15 mouse cellular contexts compared by ENCODE assay signal in the genomic region with DNA sequence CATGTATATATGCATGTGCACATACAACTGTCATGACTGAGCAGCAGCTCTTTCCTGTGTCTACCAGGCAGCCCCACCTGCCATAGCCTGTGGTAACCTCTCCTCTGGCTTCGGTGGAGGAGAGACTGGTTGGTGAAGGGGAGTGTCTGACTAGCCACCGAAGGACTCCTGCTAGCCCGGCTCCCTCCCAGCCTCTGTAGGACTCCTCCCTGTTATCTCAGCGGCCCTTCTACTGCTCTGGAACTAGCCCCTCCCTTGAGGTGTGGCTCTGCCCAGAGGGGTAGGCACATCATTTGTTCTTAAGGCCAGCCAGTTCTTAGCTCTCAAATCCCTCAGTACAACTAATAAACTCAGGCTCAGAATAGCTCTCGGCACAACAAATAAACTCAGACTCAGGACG. TPM values are rescaled to one million over a fixed set of nuclear protein-coding genes. Genes with fewer than 3 reads are reported as not detected.
DNase-seq lines count a peak whose midpoint lies in the region; ATAC-seq and TF ChIP-seq lines count a peak whose summit lies in the region.
"Had no signal": no experiment of that assay in that cellular context is flagged by ENCODE, and none has a peak within 500 bp of the region (broad histone marks: within the 10 kb centered on the region; RNA-seq: fewer than 3 reads in every experiment).

No protein-coding gene starts in this region.

- no peak overlapping the region for H3K9ac ChIP-seq in heart, embryonic 12.5 days
- no peak overlapping the region for H3K9ac ChIP-seq in MEL (ENCODE audit: control insufficient read depth, low read depth, low read length, poor library complexity, severe bottlenecking)
- H3K9ac ChIP-seq in intestine, embryonic 16.5 days (ENCODE audit: low read depth, low read length), result no peak overlapping the region
- H3K9ac ChIP-seq: lung, embryonic 14.5 days had no signal

- H3K4me3 ChIP-seq in heart, embryonic 12.5 days, result no peak overlapping the region
- no peak overlapping the region for H3K4me3 ChIP-seq in MEL (ENCODE audit: control insufficient read depth in 1 of 2, insufficient read depth in 1 of 2, low read depth in 2 of 2, low read length in 2 of 2)
- no peak overlapping the region for H3K4me3 ChIP-seq in intestine, embryonic 16.5 days (ENCODE audit: low read length)
- H3K4me3 ChIP-seq: layer of hippocampus, adult 2 months had no signal

- peaks cover 11% of the 10 kb centered on the region; the same call in 1 of the 2 replicates for H3K36me3 ChIP-seq in heart, embryonic 12.5 days
- H3K36me3 ChIP-seq in MEL (ENCODE audit: control insufficient read depth in 1 of 2, insufficient read depth in 2 of 2, low read length in 2 of 2), result peaks cover 11 to 14% of the 10 kb centered on the region in 2 experiments
- no peaks in the 10 kb centered on the region for H3K36me3 ChIP-seq in intestine, embryonic 16.5 days (ENCODE audit: control insufficient read depth, insufficient read depth, low read length)

- DNase-seq in heart, adult 11 months, result no peak
- DNase-seq in MEL (ENCODE audit: low read depth, low spot score), result peak; percentile 83
- peak; percentile 61 to 67 for DNase-seq in spleen, postnatal 14 days (ENCODE audit: low spot score in 2 of 2)
- DNase-seq in ovary, adult 18-20 months (ENCODE audit: low spot score), result no peak
- no peak for DNase-seq in right cerebral cortex, postnatal 10 days (ENCODE audit: low spot score in 2 of 2)
- no peak for DNase-seq in urinary bladder, adult 18-20 months (ENCODE audit: low spot score in 2 of 2)
- DNase-seq: adrenal gland, adult 8-10 months; gastrocnemius, postnatal 10 days; heart, postnatal 10 days; lung, embryonic 14.5 days had no signal

- H3K27ac ChIP-seq in heart, embryonic 12.5 days (ENCODE audit: poor library complexity, severe bottlenecking), result no peak overlapping the region
- no peak overlapping the region for H3K27ac ChIP-seq in MEL (ENCODE audit: control insufficient read depth, low read depth, low read length)
- no peak overlapping the region for H3K27ac ChIP-seq in intestine, embryonic 16.5 days (ENCODE audit: low read length)
- H3K27ac ChIP-seq: layer of hippocampus, adult 2 months had no signal

- H3K9me3 ChIP-seq in heart, embryonic 12.5 days (replicated peaks), result no peaks in the 10 kb centered on the region
- no peaks in the 10 kb centered on the region for H3K9me3 ChIP-seq in MEL (replicated peaks; ENCODE audit: insufficient read depth, low read length)
- no peaks in the 10 kb centered on the region for H3K9me3 ChIP-seq in intestine, embryonic 16.5 days (ENCODE audit: control insufficient read depth, low read length)

- peaks cover 4% of the 10 kb centered on the region for H3K79me2 ChIP-seq in MEL (ENCODE audit: control insufficient read depth, insufficient read depth, low read length, poor library complexity)

- WGBS in heart, embryonic 12.5 days, result 35% methylated on average over 6 of the region's 6 CpGs
- 36% methylated on average over 6 of the region's 6 CpGs for WGBS in intestine, embryonic 16.5 days

- TF ChIP-seq CTCF in MEL (IDR thresholded peaks at IDR 0.05 in 2 of 3, conservative IDR thresholded peaks at IDR 0.05 in 1 of 3; ENCODE audit: control insufficient read depth in 1 of 3, insufficient read depth in 1 of 3, low read depth in 2 of 3, low read length in 3 of 3, poor library complexity in 1 of 3, severe bottlenecking in 1 of 3), result no peak

- TF ChIP-seq RAD21 in MEL (IDR thresholded peaks at IDR 0.05; ENCODE audit: low read depth, low read length), result no peak

- H3K4me2 ChIP-seq in heart, embryonic 12.5 days, result no peak overlapping the region
- H3K4me2 ChIP-seq in intestine, embryonic 16.5 days (ENCODE audit: low read depth, low read length), result no peak overlapping the region
- H3K4me2 ChIP-seq: lung, embryonic 14.5 days had no signal

- TF ChIP-seq EP300 in MEL (IDR thresholded peaks at IDR 0.05; ENCODE audit: low read depth in 1 of 2, low read length in 2 of 2), result no peak

- TF ChIP-seq POLR2A in MEL (IDR thresholded peaks at IDR 0.05; ENCODE audit: control insufficient read depth in 1 of 2, insufficient read depth in 1 of 2, low read depth in 1 of 2, low read length in 2 of 2, poor library complexity in 1 of 2), result no peak

- peak; percentile 86 for ATAC-seq in heart, embryonic 12.5 days (ENCODE audit: insufficient number of reproducible peaks, low FRiP score)
- ATAC-seq in intestine, embryonic 16.5 days, result peak; percentile 64; the same call in 1 of the 2 replicates
- ATAC-seq: inflammation-experienced regulatory T-cells, adult 6 months; Patski had no signal

- H3K4me1 ChIP-seq in heart, embryonic 12.5 days (replicated peaks), result peaks cover 12% of the 10 kb centered on the region
- H3K4me1 ChIP-seq in MEL (ENCODE audit: control insufficient read depth in 1 of 2, insufficient read depth in 2 of 2, low read length in 2 of 2), result peaks cover 8 to 22% of the 10 kb centered on the region in 2 experiments
- no peaks in the 10 kb centered on the region; the same call in 1 of the 2 replicates for H3K4me1 ChIP-seq in intestine, embryonic 16.5 days (ENCODE audit: control insufficient read depth, insufficient read depth, low read length)

- no peaks in the 10 kb centered on the region for H3K27me3 ChIP-seq in heart, embryonic 12.5 days (replicated peaks)
- H3K27me3 ChIP-seq in MEL (ENCODE audit: control insufficient read depth in 1 of 2, insufficient read depth in 2 of 2, low read length in 2 of 2), result no peaks in the 10 kb centered on the region
- no peaks in the 10 kb centered on the region for H3K27me3 ChIP-seq in intestine, embryonic 16.5 days (replicated peaks; ENCODE audit: control insufficient read depth, insufficient read depth, low read length)
- H3K27me3 ChIP-seq: Patski had no signal

TF ChIP-seq in MEL, 35 proteins besides CTCF, POLR2A, EP300 and RAD21:
- TF ChIP-seq MAZ (IDR thresholded peaks at IDR 0.05; ENCODE audit: low read depth, low read length), result 0 out of 2 replicates have a peak, but pooled peaks have one; percentile 59
- TF ChIP-seq GATA1 (IDR thresholded peaks at IDR 0.05; ENCODE audit: low read depth, low read length), result 0 out of 2 replicates have a peak, but pooled peaks have one; percentile 22
- TF ChIP-seq ZNF384 (IDR thresholded peaks at IDR 0.05; ENCODE audit: low read depth, low read length), result no peak

RNA-seq across cellular contexts. Expression of gene Map2k3, which starts 7.3 kb away (rescaled TPM):
- 77.6 and 78.5 TPM in 2 replicates for polyA plus RNA-seq in heart, embryonic 12.5 days (2016; fragmentation: Nextera tagmentation; extraction: Ambion mirVana)
- total RNA-seq in MEL (2012; rRNA removed), result 69.2 and 73.2 TPM in 2 replicates
- polyA plus RNA-seq in MEL (2012; ENCODE audit: insufficient read depth in 1 of 2, insufficient read length in 2 of 2, low read depth in 1 of 2, low replicate concordance in 2 of 2, missing spikeins in 1 of 2), result 100 to 1,000 TPM; 111 to 132 TPM
- 172 and 174 TPM in 2 replicates for polyA plus RNA-seq in intestine, embryonic 16.5 days (2015; fragmentation: Nextera tagmentation; extraction: Ambion mirVana)

RNA-seq across cellular contexts. Expression of gene Natd1, which starts 9.9 kb away (rescaled TPM):
- polyA plus RNA-seq in heart, embryonic 12.5 days (2016; fragmentation: Nextera tagmentation; extraction: Ambion mirVana), result 22.1 and 25.5 TPM in 2 replicates
- 3.0 and 3.9 TPM in 2 replicates for total RNA-seq in MEL (2012; rRNA removed)
- polyA plus RNA-seq in MEL (2012; ENCODE audit: insufficient read depth in 1 of 2, insufficient read length in 2 of 2, low read depth in 1 of 2, low replicate concordance in 2 of 2, missing spikeins in 1 of 2), result 10 to 100 TPM in 1 of 2 experiments, not detected in 1; 10.9 TPM
- polyA plus RNA-seq in intestine, embryonic 16.5 days (2015; fragmentation: Nextera tagmentation; extraction: Ambion mirVana), result 10.8 and 13.0 TPM in 2 replicates

RNA-seq across cellular contexts. Expression of gene Tmem11, which starts 45.4 kb away (rescaled TPM):
- 52.6 and 53.9 TPM in 2 replicates for polyA plus RNA-seq in heart, embryonic 12.5 days (2016; fragmentation: Nextera tagmentation; extraction: Ambion mirVana)
- total RNA-seq in MEL (2012; rRNA removed), result 90.7 and 125 TPM in 2 replicates
- polyA plus RNA-seq in MEL (2012; ENCODE audit: insufficient read depth in 1 of 2, insufficient read length in 2 of 2, low read depth in 1 of 2, low replicate concordance in 2 of 2, missing spikeins in 1 of 2), result 100 to 1,000 TPM in 1 of 2 experiments, not detected in 1; 117 TPM
- 67.4 and 74.7 TPM in 2 replicates for polyA plus RNA-seq in intestine, embryonic 16.5 days (2015; fragmentation: Nextera tagmentation; extraction: Ambion mirVana)

Comparison
In these comparisons a context has a peak if more than half of its experiments do, and no peak if none do; other contexts are left out.
1. DNase-seq: peak in MEL (single experiment) and spleen, postnatal 14 days (2 of 2); none in heart, adult 11 months (single experiment), ovary, adult 18-20 months (single experiment), right cerebral cortex, postnatal 10 days (0 of 2) and urinary bladder, adult 18-20 months (0 of 2).